Mouse (Mus musculus) kidney, postnatal 0 days (tissue): Measurements from ENCODE around the gene Errfi1. TPM values are rescaled to one million over a fixed set of nuclear protein-coding genes. Genes with fewer than 3 reads are reported as not detected.

Source experiments
- ATAC-seq: fragments of 200-750 bp; cut with Nextera tagmentation; replicated peaks from 2 replicates; pipeline ENCODE4 v1.8.0; 2017; ENCODE audit warnings: low read depth, moderate number of reproducible peaks, moderate TSS enrichment, moderate library complexity; ENCODE audit not compliant: low FRiP score
- DNase-seq: peaks from one replicate; pipeline ENCODE4 v3.0.0-alpha.2; 2016; ENCODE audit warnings: low spot score
- H3K27ac ChIP-seq: fragments of 300-500 bp; sonication (generic); 2 replicates; pipeline ENCODE4 v1.5.1; 2014; ENCODE audit warnings: mild to moderate bottlenecking
- H3K27me3 ChIP-seq: fragments of 300-500 bp; sonication (generic); 2 replicates; pipeline ENCODE4 v1.6.1; 2014; ENCODE audit warnings: low read length, mixed read lengths; ENCODE audit not compliant: insufficient read depth
- H3K36me3 ChIP-seq: fragments of 300-500 bp; sonication (generic); 2 replicates; pipeline ENCODE4 v1.6.1; 2014; ENCODE audit warnings: low read length, mixed read lengths; ENCODE audit not compliant: insufficient read depth
- H3K4me1 ChIP-seq: fragments of 300-500 bp; sonication (generic); replicated peaks from 2 replicates; pipeline ENCODE4 v1.6.1; 2014; ENCODE audit warnings: antibody characterized with exemption, low read length, mixed read lengths; ENCODE audit not compliant: insufficient read depth
- H3K4me2 ChIP-seq: fragments of 300-500 bp; sonication (generic); 2 replicates; pipeline ENCODE4 v1.6.1; 2014; ENCODE audit warnings: mild to moderate bottlenecking, low read length, moderate library complexity, mixed read lengths
- H3K4me3 ChIP-seq: fragments of 300-500 bp; sonication (generic); replicated peaks from 2 replicates; pipeline ENCODE4 v1.5.1; 2014; ENCODE audit warnings: low read depth, low read length
- H3K9ac ChIP-seq: fragments of 300-500 bp; sonication (generic); 2 replicates; pipeline ENCODE4 v1.6.1; 2014; ENCODE audit warnings: low read depth, low read length
- H3K9me3 ChIP-seq: fragments of 300-500 bp; sonication (generic); replicated peaks from 2 replicates; pipeline ENCODE4 v1.6.1; 2016; ENCODE audit warnings: low read length, inconsistent platforms, mixed read lengths
- CTCF ChIP-seq: IDR thresholded peaks from 2 replicates; pipeline ENCODE4 v1.5.1; 2016; ENCODE audit warnings: antibody characterized with exemption, low read depth, mild to moderate bottlenecking, moderate library complexity
- WGBS: fragments of 180-500 bp; shearing (Covaris S2); extraction: QIAGEN DNeasy Blood & Tissue Kit; methylation state at CpG from one replicate; pipeline ENCODE4 v1.1.7; 2014; 5-methylcytosine and 5-hydroxymethylcytosine counted together
- polyA plus RNA-seq: library from polyadenylated mRNA; unstranded; fragments of >200 nt; fragmentation: Nextera tagmentation; extraction: Ambion mirVana; gene quantifications from 2 replicates; pipeline ENCODE4 v1.2.1, GENCODE M21; 2015

Errfi1 gene
- polyA plus RNA-seq, 1 experiment from 2014 or later, result 35.5 TPM

DNA sequence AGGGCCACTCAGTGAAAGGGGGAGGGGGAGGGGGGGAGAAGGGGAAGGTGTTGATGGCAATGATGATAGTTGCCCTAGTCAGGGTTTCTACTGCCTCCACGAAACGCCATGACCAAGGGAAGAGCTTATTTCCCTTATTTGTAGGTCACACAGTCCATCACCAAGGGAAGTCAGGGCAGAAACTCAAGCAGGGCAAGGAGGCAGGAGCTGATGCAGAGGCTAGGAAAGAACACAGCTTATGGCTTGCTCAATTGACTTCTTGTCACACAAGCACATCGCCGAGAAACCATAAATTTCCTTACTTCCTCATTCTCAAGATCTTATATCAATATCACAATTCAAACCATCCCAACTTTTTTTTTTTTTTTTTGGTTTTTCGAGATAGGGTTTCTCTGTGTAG is 37.6 kb downstream of the Errfi1 start:
- peaks cover under 1% of the 10 kb centered on the region; the same call in 1 of the 2 replicates for H3K36me3 ChIP-seq
- 61% methylated on average over 5 of the region's 5 CpGs for whole genome bisulfite sequencing

DNA sequence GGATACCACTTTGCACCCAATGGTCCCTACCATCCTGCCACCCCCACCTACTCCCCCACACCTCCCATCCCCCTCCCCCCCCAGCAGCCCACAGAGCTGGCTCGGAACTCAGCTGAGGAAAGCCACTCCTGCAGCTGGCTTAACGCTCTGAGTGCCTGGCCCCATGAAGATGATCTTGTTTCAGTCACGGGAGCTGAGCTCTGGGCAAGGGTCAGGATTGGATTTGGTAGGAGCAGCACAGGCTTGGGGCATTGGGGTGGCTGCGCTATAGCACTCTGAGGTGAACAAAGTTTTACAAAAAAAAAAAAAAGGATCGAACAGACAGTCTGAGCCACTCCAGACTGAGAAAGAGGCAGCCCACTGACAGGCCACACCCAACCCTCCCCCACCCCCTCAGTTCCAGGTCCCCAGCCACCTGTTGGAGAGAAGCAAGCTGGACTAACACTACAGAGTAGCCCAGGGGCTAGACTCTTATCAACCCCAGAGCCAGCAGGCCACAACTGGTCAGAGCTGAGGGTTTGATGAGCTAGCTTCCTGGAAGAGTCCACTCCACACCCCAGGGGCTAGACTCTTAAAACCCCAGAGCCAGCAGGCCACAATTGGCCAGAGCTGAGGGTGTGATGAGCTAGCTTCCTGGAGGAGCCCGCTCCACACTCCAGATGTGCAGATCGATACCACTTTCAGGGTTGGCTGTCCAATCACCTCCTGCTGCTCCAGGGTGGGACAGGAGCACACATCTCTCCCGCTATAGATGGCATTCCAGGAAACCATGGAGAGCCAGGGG is 41.2 kb downstream of the Errfi1 start:
- Histone ChIP-seq H3K4me1 (no peaks in the 10 kb centered on the region; the same call in 1 of the 2 replicates), H3K4me2 (no peak overlapping the region), H3K27me3 (no peaks in the 10 kb centered on the region), H3K36me3 (peaks cover 23% of the 10 kb centered on the region), H3K4me3 (no peak overlapping the region), H3K9me3 (no peaks in the 10 kb centered on the region), H3K9ac (no peak overlapping the region), H3K27ac (no peak overlapping the region)
- 0 out of 2 replicates have a peak, but pooled peaks have one; percentile 9 for ATAC-seq
- no peak for DNase-seq
- no peak for TF ChIP-seq CTCF
- WGBS, result 52% methylated on average over 8 of the region's 8 CpGs

More for the DNA sequence above, 37.6 kb downstream of the Errfi1 start:
- H3K9me3 ChIP-seq, result no peaks in the 10 kb centered on the region
- H3K4me3 ChIP-seq, result no peak overlapping the region
- no peak overlapping the region for H3K9ac ChIP-seq
- H3K27ac ChIP-seq, result no peak overlapping the region
- peaks cover 8% of the 10 kb centered on the region; the same call in 1 of the 2 replicates for H3K4me1 ChIP-seq
- no peak for TF ChIP-seq CTCF
- H3K27me3 ChIP-seq, result no peaks in the 10 kb centered on the region
- ATAC-seq, result no peak
- H3K4me2 ChIP-seq, result no peak overlapping the region
- no peak for DNase-seq

DNA sequence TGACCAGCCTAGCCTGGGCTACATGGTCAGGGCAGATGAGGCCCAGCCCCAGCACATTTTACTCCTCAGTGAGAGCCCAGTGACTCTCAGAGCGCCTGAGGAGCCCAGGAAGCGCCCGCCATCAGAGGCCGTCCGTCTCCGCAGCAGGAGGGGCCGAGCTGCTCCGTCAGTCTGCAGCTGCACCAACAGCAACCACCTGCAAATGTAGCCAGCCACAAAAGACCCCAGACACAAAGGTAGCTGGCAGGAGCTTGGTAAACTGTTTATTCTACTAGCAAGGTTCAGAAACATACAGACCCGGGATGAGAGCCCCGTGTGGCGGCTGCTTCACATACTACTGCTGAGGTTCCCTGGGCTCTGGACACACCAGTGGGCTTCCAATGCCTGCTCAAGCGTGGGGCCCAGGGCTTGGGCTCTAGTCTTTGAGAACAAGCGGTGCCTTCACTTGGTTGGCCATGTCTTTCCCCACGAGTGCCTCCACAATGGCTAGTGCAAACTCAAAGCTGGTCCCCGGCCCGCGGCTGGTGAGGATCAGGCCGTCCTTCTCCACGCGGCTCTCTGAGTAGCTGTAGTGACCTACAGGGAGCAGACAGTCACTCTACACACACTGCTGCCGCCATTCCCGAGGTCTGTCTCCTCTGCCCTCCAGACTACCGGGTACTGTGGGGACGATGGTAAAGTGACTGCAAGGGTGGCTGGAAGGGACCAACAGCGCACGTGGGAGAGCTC is 43.3 kb downstream of the Errfi1 start:
- Histone ChIP-seq H3K4me3 (no peak overlapping the region), H3K9me3 (no peaks in the 10 kb centered on the region), H3K36me3 (peaks cover 35% of the 10 kb centered on the region), H3K27me3 (no peaks in the 10 kb centered on the region), H3K27ac (no peak overlapping the region), H3K4me1 (no peaks in the 10 kb centered on the region; the same call in 1 of the 2 replicates), H3K9ac (no peak overlapping the region), H3K4me2 (no peak overlapping the region)
- ATAC-seq (no peak), DNase-seq (no peak)
- 93% methylated on average over 26 of the region's 26 CpGs for WGBS
- no peak for TF ChIP-seq CTCF

DNA sequence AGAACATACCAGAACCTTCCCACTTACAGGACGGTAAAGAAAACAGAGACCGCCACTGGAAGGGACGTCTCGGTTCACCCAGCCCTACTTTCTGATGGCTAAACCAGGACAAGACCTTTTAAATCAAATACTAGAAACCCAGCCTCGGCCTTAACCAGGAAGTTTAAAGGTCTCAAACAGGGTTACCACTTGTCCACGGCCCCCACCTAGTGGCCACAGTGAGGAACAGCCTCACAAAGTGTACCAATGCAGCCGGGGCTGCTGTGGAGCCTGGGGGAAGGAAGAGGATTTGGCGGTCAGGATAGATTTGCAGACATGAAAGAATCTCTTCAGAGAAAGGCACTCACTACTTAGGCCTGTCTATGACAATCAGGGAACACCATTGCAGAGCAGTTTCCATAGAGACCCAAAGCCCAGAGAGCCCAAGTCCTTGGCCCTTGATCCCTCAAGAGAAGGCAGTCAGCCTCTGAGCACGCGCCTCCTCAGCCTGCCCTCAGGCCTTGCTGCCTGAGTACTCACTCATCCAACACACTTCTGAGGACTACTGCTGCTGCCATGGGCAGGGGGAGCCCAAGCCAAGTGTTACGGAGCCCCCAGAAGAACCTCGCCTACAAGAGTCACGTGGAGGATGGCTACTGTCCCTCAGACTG is 45.1 kb downstream of the Errfi1 start:
- no peaks in the 10 kb centered on the region for H3K27me3 ChIP-seq
- no peak overlapping the region for H3K4me3 ChIP-seq
- ATAC-seq (no peak), DNase-seq (peak; percentile 93)
- peak; percentile 97 for TF ChIP-seq CTCF
- peaks cover 43% of the 10 kb centered on the region for H3K36me3 ChIP-seq
- H3K9me3 ChIP-seq, result no peaks in the 10 kb centered on the region
- no peak overlapping the region for H3K4me2 ChIP-seq
- WGBS, result 46% methylated on average over 13 of the region's 13 CpGs
- H3K4me1 ChIP-seq, result no peaks in the 10 kb centered on the region; the same call in 1 of the 2 replicates
- H3K9ac ChIP-seq, result no peak overlapping the region
- H3K27ac ChIP-seq, result no peak overlapping the region

DNA sequence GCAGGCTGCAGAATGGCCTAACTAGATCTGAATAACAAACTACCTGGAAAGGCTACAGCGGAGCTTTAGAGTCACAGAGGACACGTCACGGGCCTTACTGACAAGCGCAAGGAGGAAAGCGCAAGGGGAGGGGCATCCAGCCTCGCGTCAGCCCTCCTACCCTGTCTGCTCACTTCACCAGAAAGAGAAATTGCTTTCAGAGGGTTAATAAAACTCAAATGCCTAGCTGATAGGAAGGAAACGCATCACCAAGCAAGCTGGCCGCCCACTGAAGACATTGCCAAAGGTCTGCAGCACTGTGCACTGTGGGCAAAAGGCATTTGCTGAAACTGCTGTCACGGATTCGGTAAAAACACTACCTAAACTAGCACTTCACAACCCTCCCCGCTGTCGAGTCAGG is 46.8 kb downstream of the Errfi1 start:
- no peak for ATAC-seq
- 89% methylated on average over 13 of the region's 13 CpGs for WGBS

DNA sequence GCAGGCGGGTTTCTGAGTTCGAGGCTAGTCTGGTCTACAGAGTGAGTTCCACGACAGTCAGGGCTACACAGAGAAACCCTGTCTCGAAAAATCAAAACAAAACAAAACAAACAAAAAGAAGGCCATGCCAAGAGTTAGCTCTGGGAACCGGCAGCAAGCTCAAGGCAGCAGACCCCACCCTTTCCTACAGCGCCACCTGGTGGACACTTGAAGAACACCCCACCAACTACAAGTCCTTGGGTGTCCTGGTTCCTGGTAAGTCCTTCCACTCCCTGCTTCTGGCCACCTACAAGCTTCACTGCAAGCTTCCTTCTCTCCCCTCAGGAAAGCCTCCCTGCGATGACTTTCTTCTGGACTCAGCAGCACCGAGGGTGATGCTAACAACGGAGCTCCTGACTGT is 47.9 kb downstream of the Errfi1 start:
- Histone ChIP-seq H3K27ac (peak overlapping the region; percentile 74), H3K4me3 (no peak overlapping the region), H3K4me2 (no peak overlapping the region), H3K27me3 (no peaks in the 10 kb centered on the region), H3K9me3 (no peaks in the 10 kb centered on the region), H3K4me1 (no peaks in the 10 kb centered on the region; the same call in 1 of the 2 replicates), H3K36me3 (peaks cover 50% of the 10 kb centered on the region), H3K9ac (no peak overlapping the region)
- peak; percentile 90 for TF ChIP-seq CTCF
- peak; percentile 47 for ATAC-seq
- 44% methylated on average over 9 of the region's 9 CpGs for WGBS
- peak; percentile 81 for DNase-seq

More for the DNA sequence above, 46.8 kb downstream of the Errfi1 start:
- no peaks in the 10 kb centered on the region for H3K9me3 ChIP-seq
- H3K27me3 ChIP-seq, result no peaks in the 10 kb centered on the region
- peaks cover 52% of the 10 kb centered on the region for H3K36me3 ChIP-seq
- no peak overlapping the region for H3K27ac ChIP-seq
- H3K4me3 ChIP-seq, result no peak overlapping the region
- DNase-seq, result no peak
- TF ChIP-seq CTCF, result no peak
- no peak overlapping the region for H3K9ac ChIP-seq
- H3K4me1 ChIP-seq, result no peaks in the 10 kb centered on the region; the same call in 1 of the 2 replicates
- H3K4me2 ChIP-seq, result no peak overlapping the region
